In the genomic region with DNA sequence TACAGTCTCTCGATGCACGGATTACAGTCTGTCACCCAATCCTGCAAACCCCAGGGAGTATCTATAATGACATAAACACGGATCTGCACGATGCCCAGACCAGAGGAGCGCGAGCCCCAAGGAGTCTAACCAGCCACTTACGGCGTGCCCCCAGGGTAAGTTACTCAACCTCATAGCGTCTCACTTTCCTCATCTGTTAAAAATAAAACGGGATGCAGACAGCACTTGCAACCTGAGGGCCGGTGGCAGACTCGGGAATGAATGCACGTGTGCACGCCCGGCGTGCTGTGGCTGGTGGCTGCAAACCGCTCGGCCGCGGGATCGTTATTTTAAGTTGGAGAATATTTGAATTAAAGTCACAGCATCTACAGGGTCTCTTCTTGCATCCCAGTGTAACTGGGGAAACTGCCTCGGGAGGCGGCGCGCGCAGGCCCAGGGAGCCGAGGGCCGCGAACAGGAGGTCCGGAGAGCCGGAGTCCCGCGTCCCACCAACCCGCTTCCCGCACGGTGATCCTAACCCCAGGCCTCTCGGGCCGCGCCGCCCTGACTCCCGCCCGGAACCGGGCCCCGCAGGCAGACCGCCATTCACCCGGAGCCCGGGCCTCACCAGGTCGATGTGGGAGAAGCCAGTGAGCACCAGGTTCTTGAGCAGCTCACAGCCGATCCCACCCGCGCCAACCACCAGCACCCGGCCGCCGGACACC, we compare ENCODE assay signal across 8 mouse cellular contexts. TPM values are rescaled to one million over a fixed set of nuclear protein-coding genes. Genes with fewer than 3 reads are reported as not detected.
DNase-seq lines count a peak whose midpoint lies in the region; ATAC-seq and TF ChIP-seq lines count a peak whose summit lies in the region.

No protein-coding gene starts in this region.

- peak overlapping the region; percentile 75 for H3ac ChIP-seq in myocyte (ENCODE audit: control insufficient read depth, insufficient read length)

- peak overlapping the region; percentile 87 for H3K4me2 ChIP-seq in heart, embryonic 16.5 days (ENCODE audit: low read depth, low read length)
- H3K4me2 ChIP-seq in myocyte (ENCODE audit: low read depth) = peak overlapping the region; percentile 78

- peaks cover 2% of the 10 kb centered on the region; the same call in 1 of the 2 replicates for H3K4me1 ChIP-seq in cerebellum, adult 2 months (ENCODE audit: control insufficient read depth, insufficient read depth, low read length)
- H3K4me1 ChIP-seq in heart, embryonic 16.5 days (ENCODE audit: control insufficient read depth, insufficient read depth, low read length) = peaks cover 7% of the 10 kb centered on the region
- peaks cover 8% of the 10 kb centered on the region; the same call in 1 of the 2 replicates for H3K4me1 ChIP-seq in liver, adult 2 months (ENCODE audit: control insufficient read depth, insufficient read depth, low read length)

- ATAC-seq in heart, embryonic 16.5 days (replicated peaks; ENCODE audit: extremely low read depth, insufficient read depth, low FRiP score) = peak; percentile 66

- WGBS in cerebellum, adult 2 months = under 1% methylated on average over 54 of the region's 54 CpGs
- under 1% methylated on average over 54 of the region's 54 CpGs for WGBS in heart, embryonic 16.5 days
- under 1% methylated on average over 54 of the region's 54 CpGs for WGBS in liver, adult 2 months

- H3K27ac ChIP-seq in cerebellum, adult 2 months (ENCODE audit: insufficient read depth, low read length) = peak overlapping the region; percentile 15
- H3K27ac ChIP-seq in heart, embryonic 16.5 days (ENCODE audit: low read length) = peak overlapping the region; percentile 92
- peak overlapping the region; percentile 68 for H3K27ac ChIP-seq in liver, adult 2 months (replicated peaks; ENCODE audit: insufficient read depth, low read depth, low read length)

- no peak for TF ChIP-seq POLR2A in cerebellum, adult 2 months (IDR thresholded peaks at IDR 0.05; ENCODE audit: borderline replicate concordance, insufficient read depth, low read length)
- no peak for TF ChIP-seq POLR2A in liver, adult 2 months (IDR thresholded peaks at IDR 0.05; ENCODE audit: extremely low read depth, insufficient read depth, low read length)
- no peak for TF ChIP-seq POLR2A in myocyte (IDR thresholded peaks at IDR 0.05; ENCODE audit: insufficient read length, low read depth)

- H3K9ac ChIP-seq in heart, embryonic 16.5 days (ENCODE audit: low read length) = peak overlapping the region; percentile 98
- H3K9ac ChIP-seq in liver, adult 2 months (ENCODE audit: low read depth, low read length) = peak overlapping the region; percentile 96

- H3K4me3 ChIP-seq in cerebellum, adult 2 months (replicated peaks; ENCODE audit: insufficient read depth, low read depth, low read length) = peak overlapping the region; percentile 90
- H3K4me3 ChIP-seq in heart, embryonic 16.5 days (ENCODE audit: low read length) = peak overlapping the region; percentile 98
- H3K4me3 ChIP-seq in liver, adult 2 months (ENCODE audit: insufficient read depth, low read depth, low read length) = peak overlapping the region; percentile 82
- H3K4me3 ChIP-seq in myocyte = peak overlapping the region; percentile 57

- H3K36me3 ChIP-seq in heart, embryonic 16.5 days (ENCODE audit: control insufficient read depth, insufficient read depth) = peaks cover 16% of the 10 kb centered on the region
- H3K36me3 ChIP-seq in liver, adult 2 months (ENCODE audit: control insufficient read depth, insufficient read depth, low read length) = peaks cover 13% of the 10 kb centered on the region
- peaks cover 24% of the 10 kb centered on the region for H3K36me3 ChIP-seq in myocyte (ENCODE audit: control insufficient read depth, insufficient read depth)

- H3K79me2 ChIP-seq in liver, adult 2 months (ENCODE audit: control insufficient read depth, insufficient read depth, low read length) = peaks cover 7% of the 10 kb centered on the region; the same call in 1 of the 2 replicates
- H3K79me2 ChIP-seq in myocyte (ENCODE audit: control insufficient read depth, insufficient read depth) = peaks cover 36% of the 10 kb centered on the region

- DNase-seq in cerebellum, adult 2 months = no peak
- no peak for DNase-seq in cerebellum, adult 9-11 months
- DNase-seq in A20 (ENCODE audit: low read depth, low spot score) = peak; percentile 62
- DNase-seq in embryo, embryonic 11.5 days (ENCODE audit: low read depth, low spot score) = peak; percentile 13
- DNase-seq in liver, adult 2 months (ENCODE audit: extremely low read depth, low read depth, low spot score) = peak; percentile 8
- DNase-seq in cerebellum, adult 8-10 months = no peak

- H3K27me3 ChIP-seq in cerebellum, adult 2 months (ENCODE audit: control insufficient read depth, insufficient read depth, low read length) = no peaks in the 10 kb centered on the region
- H3K27me3 ChIP-seq in heart, embryonic 16.5 days (ENCODE audit: control insufficient read depth, insufficient read depth, low read length) = no peaks in the 10 kb centered on the region
- no peaks in the 10 kb centered on the region for H3K27me3 ChIP-seq in liver, adult 2 months (ENCODE audit: control insufficient read depth, insufficient read depth, low read length)
- no peaks in the 10 kb centered on the region for H3K27me3 ChIP-seq in myocyte (ENCODE audit: control insufficient read depth, insufficient read depth, insufficient read length)

- TF ChIP-seq CTCF in cerebellum, adult 2 months (IDR thresholded peaks at IDR 0.05; ENCODE audit: borderline replicate concordance, insufficient read depth, low read depth, low read length) = no peak
- no peak for TF ChIP-seq CTCF in liver, adult 2 months (IDR thresholded peaks at IDR 0.05; ENCODE audit: low read depth, low read length)

- H3K9me3 ChIP-seq in heart, embryonic 16.5 days (replicated peaks; ENCODE audit: control insufficient read depth, low read length) = no peaks in the 10 kb centered on the region

TF ChIP-seq in myocyte, 11 proteins besides CTCF, POLR2A, EP300 and RAD21:
- TF ChIP-seq MAX (IDR thresholded peaks at IDR 0.05; ENCODE audit: low read depth) (no peak), TCF12 (IDR thresholded peaks at IDR 0.05; ENCODE audit: insufficient read depth, poor library complexity, severe bottlenecking) (no peak), SRF (IDR thresholded peaks at IDR 0.05; ENCODE audit: control insufficient read depth, insufficient read length, low read depth) (no peak), MYOD1 (IDR thresholded peaks at IDR 0.05; ENCODE audit: control insufficient read depth in 1 of 3, insufficient read length in 2 of 3, low read depth in 2 of 3) (no peak), TCF3 (IDR thresholded peaks at IDR 0.05; ENCODE audit: insufficient read length, low read depth) (no peak), CEBPB (IDR thresholded peaks at IDR 0.05; ENCODE audit: insufficient read depth, poor library complexity, severe bottlenecking) (no peak), USF1 (IDR thresholded peaks at IDR 0.05; ENCODE audit: low read depth) (no peak), MYOG (IDR thresholded peaks at IDR 0.05; ENCODE audit: control insufficient read depth in 1 of 3, insufficient read depth in 1 of 3, insufficient read length in 2 of 3, low read depth in 2 of 3) (no peak), POLR2AphosphoS2 (IDR thresholded peaks at IDR 0.05; ENCODE audit: insufficient read length, low read depth) (no peak), E2F4 (IDR thresholded peaks at IDR 0.05; ENCODE audit: insufficient read depth) (no peak), REST (IDR thresholded peaks at IDR 0.05; ENCODE audit: insufficient read depth, insufficient read length) (no peak)

RNA-seq across cellular contexts. Expression of gene Uba2, which starts 1.5 kb away (rescaled TPM):
- 106 and 110 TPM in 2 replicates for polyA plus RNA-seq in cerebellum, adult 2 months (2012; rRNA removed)
- polyA plus RNA-seq in heart, embryonic 16.5 days (2015; fragmentation: Nextera tagmentation; extraction: Ambion mirVana) = 103 and 115 TPM in 2 replicates
- 31.8 and 33.6 TPM in 2 replicates for total RNA-seq in liver, adult 2 months (2014; rRNA removed)
- polyA plus RNA-seq in liver, adult 2 months (2012; rRNA removed) = 13.6 and 16.9 TPM in 2 replicates
- polyA plus RNA-seq in myocyte (2012; fragmentation: generic; extraction: Trizol) = 48.7 TPM

RNA-seq across cellular contexts. Expression of gene Pdcd2l, which starts 28.5 kb away (rescaled TPM):
- 40.0 and 41.8 TPM in 2 replicates for polyA plus RNA-seq in cerebellum, adult 2 months (2012; rRNA removed)
- 59.3 and 59.5 TPM in 2 replicates for polyA plus RNA-seq in heart, embryonic 16.5 days (2015; fragmentation: Nextera tagmentation; extraction: Ambion mirVana)
- total RNA-seq in liver, adult 2 months (2014; rRNA removed) = 15.5 and 15.9 TPM in 2 replicates
- polyA plus RNA-seq in liver, adult 2 months (2012; rRNA removed) = 16.0 and 18.5 TPM in 2 replicates
- 48.4 TPM for polyA plus RNA-seq in myocyte (2012; fragmentation: generic; extraction: Trizol)

RNA-seq across cellular contexts. Expression of gene Wtip, which starts 34.9 kb away (rescaled TPM):
- polyA plus RNA-seq in cerebellum, adult 2 months (2012; rRNA removed) = 6.0 and 6.1 TPM in 2 replicates
- polyA plus RNA-seq in heart, embryonic 16.5 days (2015; fragmentation: Nextera tagmentation; extraction: Ambion mirVana) = 3.6 and 3.9 TPM in 2 replicates
- total RNA-seq in liver, adult 2 months (2014; rRNA removed) = 1.7 and 1.9 TPM in 2 replicates
- polyA plus RNA-seq in liver, adult 2 months (2012; rRNA removed) = 1.6 and 2.8 TPM in 2 replicates
- polyA plus RNA-seq in myocyte (2012; fragmentation: generic; extraction: Trizol) = 22.1 TPM

Comparison
In these comparisons a context has a peak if more than half of its experiments do, and no peak if none do; other contexts are left out.
1. DNase-seq: peak in A20 (single experiment), embryo, embryonic 11.5 days (single experiment) and liver, adult 2 months (single experiment); none in cerebellum, adult 2 months (0 of 2), cerebellum, adult 9-11 months (single experiment) and cerebellum, adult 8-10 months (single experiment).
2. H3K27ac ChIP-seq: peak in every context shown above with its lines; median percentile 92 in heart, embryonic 16.5 days; 68 in liver, adult 2 months; 15 in cerebellum, adult 2 months.
3. Peak in every context shown above with its lines, with median percentiles within 50 percentile points of each other: H3K4me3 ChIP-seq.